Mouse (Mus musculus) intestine, postnatal 0 days (tissue): Measurements from ENCODE around the gene Pcbp4. TPM values are rescaled to one million over a fixed set of nuclear protein-coding genes. Genes with fewer than 3 reads are reported as not detected.

Experiments used
- ATAC-seq: fragments of 200-750 bp; cut with Nextera tagmentation; 2 replicates; pipeline ENCODE4 v1.8.0; 2017; ENCODE audit warnings: mild to moderate bottlenecking, moderate TSS enrichment, moderate library complexity
- H3K27ac ChIP-seq: fragments of 300-500 bp; sonication (generic); 2 replicates; pipeline ENCODE4 v1.5.1; 2014; ENCODE audit warnings: mild to moderate bottlenecking, low read depth, low read length, moderate library complexity
- H3K27me3 ChIP-seq: fragments of 300-500 bp; sonication (generic); replicated peaks from 2 replicates; pipeline ENCODE4 v1.6.1; 2014; ENCODE audit warnings: low read length, mixed read lengths; ENCODE audit not compliant: control insufficient read depth, insufficient read depth
- H3K36me3 ChIP-seq: fragments of 300-500 bp; sonication (generic); 2 replicates; pipeline ENCODE4 v1.6.1; 2014; ENCODE audit warnings: mild to moderate bottlenecking, moderate library complexity; ENCODE audit not compliant: control insufficient read depth, insufficient read depth
- H3K4me1 ChIP-seq: fragments of 300-500 bp; sonication (generic); replicated peaks from 2 replicates; pipeline ENCODE4 v1.6.1; 2014; ENCODE audit warnings: antibody characterized with exemption, low read length, mixed read lengths; ENCODE audit not compliant: control insufficient read depth, insufficient read depth
- H3K4me2 ChIP-seq: fragments of 300-500 bp; sonication (generic); replicated peaks from 2 replicates; pipeline ENCODE4 v1.6.1; 2014; ENCODE audit warnings: low read depth, mild to moderate bottlenecking, moderate library complexity
- H3K4me3 ChIP-seq: fragments of 300-500 bp; sonication (generic); 2 replicates; pipeline ENCODE4 v1.5.1; 2014; ENCODE audit warnings: low read depth, low read length
- H3K9ac ChIP-seq: fragments of 300-500 bp; sonication (generic); 2 replicates; pipeline ENCODE4 v1.6.1; 2014; ENCODE audit warnings: mild to moderate bottlenecking, low read depth, low read length
- H3K9me3 ChIP-seq: fragments of 300-500 bp; sonication (generic); 2 replicates; pipeline ENCODE4 v1.6.1; 2016; ENCODE audit warnings: mixed run types; ENCODE audit not compliant: control insufficient read depth
- CTCF ChIP-seq: sonication (generic); IDR thresholded peaks from 2 replicates; pipeline ENCODE4 v1.5.1; 2016; ENCODE audit warnings: low read depth, mild to moderate bottlenecking, control low read depth, antibody characterized with exemption, moderate library complexity
- WGBS: fragments of 180-500 bp; shearing (Covaris S2); extraction: QIAGEN DNeasy Blood & Tissue Kit; methylation state at CpG from one replicate; pipeline ENCODE4 v1.1.7; 2014; 5-methylcytosine and 5-hydroxymethylcytosine counted together
- polyA plus RNA-seq: library from polyadenylated mRNA; unstranded; fragments of >200 nt; fragmentation: Nextera tagmentation; extraction: Ambion mirVana; gene quantifications from 2 replicates; pipeline ENCODE4 v1.2.1, GENCODE M21; 2015

Pcbp4 gene
- polyA plus RNA-seq, 1 experiment from 2014 or later = 15.7 TPM

DNA sequence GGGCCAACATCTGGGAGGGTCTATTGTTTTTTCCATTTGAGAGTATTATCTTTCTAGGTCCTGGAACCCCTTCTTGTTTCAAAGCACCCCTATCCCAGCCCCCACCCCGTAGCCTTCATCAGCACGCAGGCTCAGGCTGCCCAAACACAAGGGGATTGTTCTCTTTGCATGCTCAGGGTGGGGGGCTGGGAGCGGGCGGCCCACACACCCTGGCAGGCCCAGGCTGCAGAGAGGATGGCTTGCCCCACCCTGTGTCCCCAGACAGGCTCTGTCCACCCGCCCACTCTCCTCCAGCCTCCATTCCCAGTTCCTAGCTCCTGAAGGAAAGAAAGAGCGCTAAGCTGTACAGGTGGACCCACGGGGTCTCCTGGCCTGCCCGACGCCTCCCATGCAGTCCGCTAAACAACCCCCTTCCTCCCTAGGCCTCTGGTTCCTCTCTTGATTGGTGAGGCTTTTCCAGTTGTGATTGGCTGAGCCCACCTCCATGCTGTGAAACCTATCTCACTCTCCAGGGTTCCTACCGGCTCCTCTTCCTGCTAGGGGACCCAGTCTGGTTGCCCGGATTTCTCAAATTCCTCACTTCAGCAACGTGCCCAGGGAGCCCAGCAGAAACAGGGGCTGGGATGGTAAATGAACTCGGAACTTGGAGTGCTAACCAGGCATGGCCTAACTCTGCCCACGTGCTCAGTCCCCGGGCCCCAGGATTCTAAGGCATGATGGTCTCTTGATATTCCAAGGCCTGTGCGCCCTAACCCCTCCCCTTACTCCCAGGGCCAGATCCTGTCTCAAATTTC, 2.0 kb downstream of the Pcbp4 start:
- no peak overlapping the region for H3K9ac ChIP-seq
- H3K4me2 ChIP-seq = peak overlapping the region; percentile 91
- H3K9me3 ChIP-seq = no peaks in the 10 kb centered on the region
- TF ChIP-seq CTCF = no peak
- H3K4me3 ChIP-seq = peak overlapping the region; percentile 51
- no peak for ATAC-seq
- 38% methylated on average over 17 of the region's 17 CpGs for WGBS
- H3K27ac ChIP-seq = no peak overlapping the region
- no peaks in the 10 kb centered on the region for H3K36me3 ChIP-seq
- H3K27me3 ChIP-seq = no peaks in the 10 kb centered on the region
- H3K4me1 ChIP-seq = peaks cover 4% of the 10 kb centered on the region

DNA sequence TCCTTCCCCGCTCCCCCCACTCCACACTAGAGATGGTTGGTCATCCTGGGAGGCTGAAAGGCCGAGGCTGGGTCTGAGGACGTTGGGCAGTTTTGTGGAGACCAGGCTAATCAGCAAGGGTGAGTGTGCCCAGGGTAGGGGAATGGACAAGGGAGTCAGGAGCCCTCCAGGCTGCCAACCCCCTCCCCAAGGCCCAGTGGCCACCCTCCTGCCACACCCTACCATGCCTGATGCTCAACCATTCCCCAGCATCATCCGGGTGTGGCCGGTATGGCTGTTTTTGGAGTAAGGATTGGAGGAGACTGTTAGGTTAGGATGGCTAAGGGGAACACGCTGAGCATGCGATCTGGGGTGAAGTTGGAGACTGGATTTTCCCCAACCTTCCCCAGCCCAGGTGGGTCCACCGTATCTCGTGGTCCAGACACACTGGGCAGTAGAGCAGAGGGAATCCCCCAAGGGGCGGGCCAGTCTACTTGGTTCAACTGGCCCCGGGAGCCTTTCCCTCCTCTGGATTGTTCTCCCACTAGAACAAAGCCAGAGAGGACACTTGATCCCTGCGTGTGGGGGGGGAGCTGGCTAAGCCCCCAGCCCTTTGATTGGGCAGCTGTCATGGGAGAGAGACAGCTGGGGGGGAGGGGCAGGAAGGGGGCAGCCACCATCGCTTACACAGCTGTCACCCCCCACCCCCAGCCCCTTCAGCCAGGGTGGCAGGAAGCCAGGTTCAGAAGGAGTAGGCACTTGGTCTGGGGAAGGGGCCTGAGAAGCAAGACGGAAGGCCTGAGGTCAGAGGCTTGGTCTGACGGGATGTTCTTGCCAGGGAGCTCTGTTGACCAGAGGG, 3.5 kb downstream of the Pcbp4 start:
- WGBS = 63% methylated on average over 15 of the region's 15 CpGs
- Histone ChIP-seq H3K27ac (no peak overlapping the region; the same call in 1 of the 2 replicates), H3K4me3 (no peak overlapping the region), H3K9me3 (no peaks in the 10 kb centered on the region), H3K4me2 (peak overlapping the region; percentile 13; the same call in 1 of the 2 replicates), H3K4me1 (no peaks in the 10 kb centered on the region; the same call in 1 of the 2 replicates), H3K27me3 (no peaks in the 10 kb centered on the region), H3K36me3 (no peaks in the 10 kb centered on the region; the same call in 1 of the 2 replicates), H3K9ac (no peak overlapping the region)
- no peak for TF ChIP-seq CTCF
- ATAC-seq = no peak

DNA sequence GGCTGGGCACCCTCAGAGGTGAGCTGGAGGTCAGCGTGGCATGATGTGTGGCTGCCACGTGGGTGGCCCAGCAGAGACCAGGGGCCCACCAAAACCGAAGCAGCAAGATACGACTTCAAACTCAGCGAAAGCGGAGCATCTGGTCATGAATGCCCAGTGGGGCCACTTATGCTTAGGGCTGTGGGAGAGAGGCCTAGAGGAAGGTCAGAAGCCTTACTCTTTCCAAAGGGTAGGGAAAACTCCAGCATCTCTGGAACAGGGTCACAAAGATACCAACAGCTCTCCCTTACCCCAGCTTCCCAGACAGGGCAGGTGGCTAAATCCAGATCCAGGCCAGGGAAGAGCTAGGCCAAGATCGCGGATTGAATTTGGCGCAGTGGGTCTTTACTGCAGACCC, 4.1 kb downstream of the Pcbp4 start:
- Histone ChIP-seq H3K27me3 (no peaks in the 10 kb centered on the region), H3K27ac (no peak overlapping the region), H3K4me2 (no peak overlapping the region), H3K4me3 (no peak overlapping the region), H3K4me1 (no peaks in the 10 kb centered on the region; the same call in 1 of the 2 replicates), H3K9me3 (no peaks in the 10 kb centered on the region), H3K9ac (no peak overlapping the region), H3K36me3 (no peaks in the 10 kb centered on the region; the same call in 1 of the 2 replicates)
- TF ChIP-seq CTCF = no peak
- 71% methylated on average over 9 of the region's 9 CpGs for WGBS
- ATAC-seq = no peak

DNA sequence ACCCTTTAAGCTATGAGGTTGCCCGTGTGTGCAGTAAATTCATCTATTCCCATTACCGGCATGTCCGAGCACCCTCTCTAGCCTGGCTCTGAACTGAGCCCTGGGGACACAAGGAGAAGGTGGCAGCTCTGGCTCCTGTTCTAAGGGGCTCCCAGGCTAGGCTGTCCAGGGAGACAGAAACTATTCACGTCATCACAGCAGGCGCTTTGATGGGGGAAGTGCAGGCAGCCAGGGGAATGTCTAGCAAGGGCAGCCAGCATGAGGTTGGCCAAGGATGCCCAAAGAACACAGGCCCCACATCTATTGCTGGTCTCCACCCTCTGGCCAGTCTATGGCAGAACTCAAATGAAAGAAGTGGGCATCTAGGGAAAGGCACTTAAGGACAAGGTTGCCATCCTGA, 4.8 kb downstream of the Pcbp4 start:
- Histone ChIP-seq H3K27ac (no peak overlapping the region), H3K9me3 (no peaks in the 10 kb centered on the region), H3K4me1 (no peaks in the 10 kb centered on the region; the same call in 1 of the 2 replicates), H3K4me2 (no peak overlapping the region), H3K27me3 (no peaks in the 10 kb centered on the region), H3K36me3 (no peaks in the 10 kb centered on the region; the same call in 1 of the 2 replicates), H3K9ac (no peak overlapping the region), H3K4me3 (no peak overlapping the region)
- ATAC-seq = no peak
- TF ChIP-seq CTCF = no peak
- WGBS = 81% methylated on average over 5 of the region's 5 CpGs

DNA sequence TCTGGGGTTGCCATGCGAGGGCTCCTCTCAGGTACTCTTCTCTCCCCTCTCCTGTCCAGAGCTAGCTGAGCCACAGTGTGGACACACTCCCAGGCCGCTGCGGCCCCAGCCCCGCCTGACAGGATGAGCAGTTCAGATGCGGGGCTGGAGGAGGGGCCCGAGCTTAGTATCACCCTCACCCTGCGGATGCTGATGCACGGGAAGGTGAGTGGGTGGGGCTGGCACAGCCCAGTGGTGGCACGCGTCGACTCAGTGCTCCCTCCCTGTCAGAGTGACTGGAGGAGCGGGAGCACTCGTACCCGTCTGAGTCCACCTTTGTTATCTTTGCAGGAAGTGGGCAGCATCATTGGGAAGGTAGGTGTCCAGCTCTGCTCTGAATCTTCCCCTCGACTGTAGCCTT, 6.9 kb downstream of the Pcbp4 start:
- no peak overlapping the region for H3K4me2 ChIP-seq
- TF ChIP-seq CTCF = no peak
- H3K36me3 ChIP-seq = no peaks in the 10 kb centered on the region; the same call in 1 of the 2 replicates
- no peak overlapping the region for H3K27ac ChIP-seq
- no peak overlapping the region for H3K9ac ChIP-seq
- H3K4me3 ChIP-seq = no peak overlapping the region
- H3K27me3 ChIP-seq = peaks cover 6% of the 10 kb centered on the region; the same call in 1 of the 2 replicates
- H3K4me1 ChIP-seq = no peaks in the 10 kb centered on the region
- H3K9me3 ChIP-seq = no peaks in the 10 kb centered on the region
- 73% methylated on average over 15 of the region's 15 CpGs for WGBS
- ATAC-seq = no peak

DNA sequence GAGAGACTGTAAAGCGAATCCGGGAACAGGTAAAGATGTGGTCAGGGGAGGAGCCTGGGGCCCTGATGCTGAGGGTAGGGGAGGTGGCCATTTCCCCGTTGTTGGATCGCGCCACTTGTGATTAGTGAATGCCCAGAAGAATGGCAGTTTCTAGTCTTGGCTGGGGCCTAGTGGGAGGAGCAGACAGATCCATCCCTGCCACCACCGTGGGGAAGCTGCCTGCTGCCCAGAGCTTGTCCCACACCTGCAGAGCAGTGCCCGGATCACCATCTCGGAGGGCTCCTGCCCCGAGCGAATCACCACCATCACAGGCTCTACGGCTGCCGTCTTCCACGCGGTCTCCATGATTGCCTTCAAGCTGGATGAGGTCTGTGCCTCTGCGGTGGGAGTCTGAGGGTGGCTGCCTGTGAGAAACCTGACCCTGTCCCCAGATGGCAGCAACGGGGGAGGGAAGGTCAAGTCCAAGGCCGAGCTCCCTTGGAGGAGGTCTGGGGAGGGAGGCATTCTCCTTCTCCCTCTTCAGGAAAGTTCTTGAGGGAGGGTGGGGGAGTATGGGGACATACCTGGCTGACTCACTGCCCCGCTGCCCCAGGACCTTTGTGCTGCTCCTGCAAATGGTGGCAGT, 7.4 kb downstream of the Pcbp4 start:
- no peak for TF ChIP-seq CTCF
- 84% methylated on average over 18 of the region's 18 CpGs for WGBS
- H3K4me1 ChIP-seq = no peaks in the 10 kb centered on the region

More for the DNA sequence above, 7.4 kb downstream of the Pcbp4 start:
- H3K9me3 ChIP-seq = no peaks in the 10 kb centered on the region
- no peak for ATAC-seq
- H3K27ac ChIP-seq = no peak overlapping the region
- no peak overlapping the region for H3K4me2 ChIP-seq
- peaks cover 12% of the 10 kb centered on the region; the same call in 1 of the 2 replicates for H3K27me3 ChIP-seq
- H3K36me3 ChIP-seq = no peaks in the 10 kb centered on the region; the same call in 1 of the 2 replicates
- no peak overlapping the region for H3K9ac ChIP-seq
- no peak overlapping the region for H3K4me3 ChIP-seq
